ENCODE assay signal across 13 mouse cellular contexts in genomic region chr6:78686351-78686888, GRCm38 (mm10).
"Had no signal": no experiment of that assay in that cellular context is flagged by ENCODE, and none has a peak within 500 bp of the region (broad histone marks: within the 10 kb centered on the region; RNA-seq: fewer than 3 reads in every experiment).

No protein-coding gene starts in this region.

- H3K9ac ChIP-seq: liver, embryonic 15.5 days had no signal

- H3K36me3 ChIP-seq: liver, embryonic 15.5 days had no signal

- H3K27me3 ChIP-seq: liver, embryonic 15.5 days had no signal

- DNase-seq: kidney, adult 18-20 months; kidney, postnatal 10 days; kidney, postnatal 4 days; lung, adult 2 months; lung, postnatal 36 days; right cerebral cortex, postnatal 4 days; spleen, adult 18-20 months; thymus, adult 18-20 months; thymus, postnatal 14 days had no signal

- H3K4me3 ChIP-seq: layer of hippocampus, adult 2 months; liver, embryonic 15.5 days had no signal

- H3K9me3 ChIP-seq: liver, embryonic 15.5 days had no signal

- ATAC-seq: lung, postnatal 0 days had no signal

- H3K4me2 ChIP-seq: liver, embryonic 11.5 days; liver, embryonic 15.5 days had no signal

- H3K27ac ChIP-seq: layer of hippocampus, adult 2 months; liver, embryonic 15.5 days had no signal

- H3K4me1 ChIP-seq: liver, embryonic 15.5 days had no signal
